18 mouse cellular contexts compared by ENCODE assay signal in genomic region chr7:73463546-73463945, GRCm38 (mm10).
"Had no signal": no experiment of that assay in that cellular context is flagged by ENCODE, and none has a peak within 500 bp of the region (broad histone marks: within the 10 kb centered on the region; RNA-seq: fewer than 3 reads in every experiment).

No protein-coding gene starts in this region.

- H3K27ac ChIP-seq: liver, embryonic 12.5 days; liver, embryonic 14.5 days; midbrain, embryonic 10.5 days; midbrain, embryonic 12.5 days; neural tube, embryonic 13.5 days; neural tube, embryonic 15.5 days had no signal

- H3K27me3 ChIP-seq: liver, embryonic 12.5 days; midbrain, embryonic 12.5 days; neural tube, embryonic 13.5 days; neural tube, embryonic 15.5 days had no signal

- H3K4me3 ChIP-seq: liver, embryonic 12.5 days; midbrain, embryonic 10.5 days; midbrain, embryonic 12.5 days; myocyte; neural tube, embryonic 13.5 days; neural tube, embryonic 15.5 days had no signal

- H3K4me2 ChIP-seq: liver, embryonic 12.5 days; lung, embryonic 14.5 days; midbrain, embryonic 12.5 days; neural tube, embryonic 13.5 days; neural tube, embryonic 15.5 days had no signal

- H3K4me1 ChIP-seq: liver, embryonic 12.5 days; midbrain, embryonic 10.5 days; midbrain, embryonic 12.5 days; neural tube, embryonic 13.5 days; neural tube, embryonic 15.5 days had no signal

- DNase-seq: lung, adult 18-20 months; lung, embryonic 14.5 days; lung, postnatal 10 days; lung, postnatal 4 days; right cerebral cortex, adult 18-20 months; right cerebral cortex, postnatal 25 days; right cerebral cortex, postnatal 4 days; spleen, adult 18-20 months; thymus, adult 18-20 months; thymus, postnatal 14 days; thymus, postnatal 36 days had no signal

- H3K9ac ChIP-seq: liver, embryonic 12.5 days; liver, embryonic 14.5 days; lung, embryonic 14.5 days; midbrain, embryonic 12.5 days; neural tube, embryonic 13.5 days; neural tube, embryonic 15.5 days had no signal

- ATAC-seq: liver, embryonic 12.5 days had no signal

- H3K9me3 ChIP-seq: liver, embryonic 12.5 days; midbrain, embryonic 12.5 days; neural tube, embryonic 13.5 days; neural tube, embryonic 15.5 days had no signal
